Mouse (Mus musculus) lung, postnatal 10 days (tissue): Measurements from ENCODE around the gene Jmjd7.

Experiments used
- DNase-seq: peaks from one replicate; pipeline ENCODE4 v3.0.0; 2021

Jmjd7 gene

GRCm38 (mm10) chr2:120012924-120013323 lies 14.4 kb upstream of the Jmjd7 start:
- no peak for DNase-seq

- DNase-seq, result no peak
These were observed 13.3 kb upstream of the Jmjd7 start for GRCm38 (mm10) chr2:120013831-120014486.

DNA sequence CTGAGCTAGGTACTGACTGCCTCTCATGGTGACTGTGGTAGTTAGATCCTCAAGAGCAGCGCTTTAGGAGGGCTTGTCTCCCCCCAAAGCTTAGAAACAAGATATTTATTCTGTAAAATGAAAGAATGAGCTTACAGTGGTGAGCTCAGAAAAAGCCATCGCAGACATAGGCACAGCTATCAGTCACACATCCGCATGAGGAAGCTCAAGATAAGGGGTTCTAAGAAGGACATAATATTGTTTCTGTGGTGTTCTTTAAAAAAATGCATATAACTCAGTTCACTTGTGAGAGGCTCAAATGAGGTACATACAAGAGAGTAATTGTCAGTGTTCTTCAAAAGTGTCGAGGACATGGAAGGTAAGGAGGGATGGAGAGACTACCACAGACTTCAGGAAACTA lies 11.4 kb upstream of the Jmjd7 start:
- no peak for DNase-seq

GRCm38 (mm10) chr2:120017599-120017998 lies 9.7 kb upstream of the Jmjd7 start:
- peak; percentile 54 for DNase-seq

DNA sequence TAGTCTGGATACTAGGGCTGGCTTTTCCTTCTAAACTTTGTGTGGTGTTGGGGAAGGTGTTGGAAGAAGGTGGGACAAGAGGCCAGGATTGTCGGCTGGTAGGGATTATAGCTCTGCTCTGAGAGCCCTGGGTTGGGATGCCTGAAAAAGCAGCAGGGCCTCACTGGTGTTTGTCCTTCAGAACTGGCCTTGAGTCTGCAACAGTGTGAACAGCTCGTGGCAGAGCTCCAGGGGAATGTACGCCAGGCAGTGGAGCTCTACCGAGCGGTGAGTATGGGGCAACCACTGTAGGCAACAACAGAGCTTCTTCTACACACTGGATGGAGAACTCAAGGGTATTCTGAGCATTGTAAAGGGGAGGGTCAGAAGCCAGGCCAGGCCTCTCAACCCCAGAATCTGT lies 2.9 kb upstream of the Jmjd7 start:
- no peak for DNase-seq

GRCm38 (mm10) chr2:120027950-120028331 lies 658 bp downstream of the Jmjd7 start:
- no peak for DNase-seq

- DNase-seq, result no peak
These were observed 3.1 kb downstream of the Jmjd7 start for GRCm38 (mm10) chr2:120030380-120030779.

GRCm38 (mm10) chr2:120032726-120033467 lies 5.6 kb downstream of the Jmjd7 start, which contains the start of gene Pla2g4b:
Gene Pla2g4b, plus strand, starts transcription at chr2:120033417.
- no peak for DNase-seq

DNA sequence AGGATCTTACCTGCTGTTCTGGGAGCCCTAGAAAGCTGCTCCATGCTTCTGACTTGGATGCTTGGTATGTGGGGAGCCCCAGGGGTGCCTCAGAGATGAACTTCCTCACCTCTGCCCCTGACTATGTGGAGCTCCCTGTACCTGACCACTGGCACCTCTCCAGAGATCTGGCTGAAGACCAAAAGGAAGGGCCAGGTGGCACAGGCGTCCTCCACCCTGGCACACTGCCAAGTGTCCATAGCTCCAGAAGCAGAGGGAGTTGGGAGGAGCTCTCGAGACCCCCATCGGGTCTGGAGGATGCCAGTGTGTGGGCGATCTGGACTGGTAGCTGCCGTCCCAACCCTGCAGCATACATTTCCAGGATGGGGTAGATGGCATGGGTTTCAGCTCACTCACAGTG lies 6.4 kb downstream of the Jmjd7 start:
- peak; percentile 32 for DNase-seq

GRCm38 (mm10) chr2:120037744-120038143 lies 10.5 kb downstream of the Jmjd7 start:
- no peak for DNase-seq

DNA sequence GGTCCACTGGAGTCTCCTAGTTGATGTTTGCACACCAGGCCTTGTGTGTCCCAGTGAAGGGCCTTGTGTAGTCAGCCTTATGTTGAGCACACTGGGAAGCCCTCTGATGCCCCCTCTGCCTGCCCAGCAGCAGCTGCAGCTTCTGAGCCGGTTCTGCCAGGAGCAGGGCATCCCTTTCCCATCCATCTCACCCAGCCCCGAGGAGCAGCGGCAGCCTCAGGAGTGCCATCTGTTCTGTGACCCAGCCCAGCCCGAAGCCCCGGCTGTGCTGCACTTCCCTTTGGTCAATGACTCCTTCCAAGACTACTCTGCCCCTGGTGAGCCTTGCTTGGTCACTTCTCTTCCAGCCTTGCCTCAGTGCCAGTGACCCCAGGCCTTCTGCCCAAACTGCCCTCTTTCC lies 13.7 kb downstream of the Jmjd7 start:
- DNase-seq, result no peak

GRCm38 (mm10) chr2:120044101-120044603 lies 16.9 kb downstream of the Jmjd7 start:
- DNase-seq, result peak; percentile 52

- DNase-seq, result no peak
These were observed 17.4 kb downstream of the Jmjd7 start for GRCm38 (mm10) chr2:120044676-120045075.

GRCm38 (mm10) chr2:120046486-120047310 lies 19.4 kb downstream of the Jmjd7 start:
- no peak for DNase-seq

GRCm38 (mm10) chr2:120048173-120048572 lies 20.9 kb downstream of the Jmjd7 start:
- no peak for DNase-seq

DNA sequence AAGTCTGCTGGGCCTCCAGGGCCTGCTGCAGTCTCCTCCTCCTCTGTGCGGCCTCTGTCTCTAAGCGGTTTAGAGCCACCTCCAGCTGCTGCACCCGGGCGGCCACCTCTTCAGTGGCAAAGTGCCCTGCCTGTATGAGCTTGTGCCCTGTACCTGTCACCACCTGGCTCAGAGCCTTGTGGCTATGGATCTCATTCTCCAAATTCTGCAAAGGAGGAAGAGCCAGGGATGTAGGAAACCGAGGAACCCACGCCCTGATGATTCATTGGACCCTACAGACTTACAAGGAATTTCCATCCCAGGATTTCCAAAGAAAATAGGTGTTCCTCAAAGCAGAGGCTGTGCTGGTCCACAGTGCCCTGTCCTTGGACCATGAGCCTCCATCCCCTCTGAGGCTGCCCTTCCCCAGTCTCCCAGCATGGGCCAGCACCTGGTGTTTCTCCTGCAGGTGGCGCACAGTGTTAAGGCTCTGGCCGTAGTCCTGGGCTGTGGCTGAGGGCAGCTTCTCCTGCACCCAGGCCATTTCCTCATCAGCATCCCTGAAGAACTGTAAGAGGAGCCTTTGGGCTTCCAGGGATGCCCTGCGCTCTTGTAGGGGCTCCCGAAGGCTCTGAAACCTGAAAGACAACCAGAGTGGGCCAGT lies 22.5 kb downstream of the Jmjd7 start:
- DNase-seq, result peak; percentile 73

- DNase-seq, result no peak
These were observed 24.1 kb downstream of the Jmjd7 start for GRCm38 (mm10) chr2:120051405-120051804.

GRCm38 (mm10) chr2:120054771-120055552 lies 27.7 kb downstream of the Jmjd7 start:
- DNase-seq, result no peak

DNA sequence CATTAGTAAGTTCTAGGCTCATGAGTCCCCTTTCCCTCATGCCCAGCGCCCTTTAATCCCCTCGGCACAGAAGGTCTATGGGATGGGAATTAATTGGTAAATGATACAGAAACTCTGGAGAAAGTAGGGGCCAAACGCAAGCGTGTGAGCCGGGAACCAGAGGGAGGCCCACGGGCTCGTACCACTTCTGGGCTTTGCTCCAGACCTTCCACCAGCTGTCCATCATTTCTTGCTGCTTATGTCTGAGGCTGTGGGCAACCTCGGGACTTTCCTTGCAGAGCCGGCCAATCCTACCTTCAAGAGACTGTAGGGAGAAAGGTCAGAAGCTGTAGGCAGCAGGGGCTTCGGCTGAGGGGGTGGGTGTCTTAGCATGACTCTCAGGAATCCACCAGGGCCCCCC lies 28.6 kb downstream of the Jmjd7 start:
- DNase-seq, result no peak

- no peak for DNase-seq
These were observed 31.5 kb downstream of the Jmjd7 start for GRCm38 (mm10) chr2:120058818-120059217.

- DNase-seq, result no peak
These were observed 32.2 kb downstream of the Jmjd7 start for GRCm38 (mm10) chr2:120059466-120059865.

DNA sequence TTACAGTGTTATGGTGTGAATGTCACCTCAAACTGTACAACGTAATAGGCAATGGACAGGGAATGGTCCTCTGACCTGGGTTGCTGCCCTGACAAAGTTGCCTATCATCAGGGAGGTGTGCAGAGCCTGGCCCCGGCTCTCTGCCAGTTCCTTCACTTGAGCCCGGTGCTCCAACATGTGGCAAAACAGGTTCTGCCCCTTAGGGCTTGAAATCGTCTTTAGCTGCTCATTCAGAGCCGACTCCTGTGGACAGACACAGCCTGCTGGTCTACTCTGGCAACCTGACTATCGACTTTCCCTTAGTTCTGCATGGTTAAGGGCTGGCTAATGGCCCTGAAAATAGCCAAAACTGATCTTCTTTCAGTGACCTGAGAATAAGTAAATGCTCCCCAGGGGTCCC lies 32.9 kb downstream of the Jmjd7 start:
- DNase-seq, result peak; percentile 72
